Mouse (Mus musculus) liver, embryonic 14.5 days (tissue): Measurements from ENCODE around the gene Bin2.

Experiments
- CTCF ChIP-seq: IDR thresholded peaks from 2 replicates; pipeline ENCODE4 v1.5.1; 2016; ENCODE audit warnings: antibody characterized with exemption, low read depth, control low read depth
- EP300 ChIP-seq: IDR thresholded peaks from 2 replicates; pipeline ENCODE4 v1.6.1; 2016; ENCODE audit warnings: antibody characterized with exemption, low read depth

DNA sequence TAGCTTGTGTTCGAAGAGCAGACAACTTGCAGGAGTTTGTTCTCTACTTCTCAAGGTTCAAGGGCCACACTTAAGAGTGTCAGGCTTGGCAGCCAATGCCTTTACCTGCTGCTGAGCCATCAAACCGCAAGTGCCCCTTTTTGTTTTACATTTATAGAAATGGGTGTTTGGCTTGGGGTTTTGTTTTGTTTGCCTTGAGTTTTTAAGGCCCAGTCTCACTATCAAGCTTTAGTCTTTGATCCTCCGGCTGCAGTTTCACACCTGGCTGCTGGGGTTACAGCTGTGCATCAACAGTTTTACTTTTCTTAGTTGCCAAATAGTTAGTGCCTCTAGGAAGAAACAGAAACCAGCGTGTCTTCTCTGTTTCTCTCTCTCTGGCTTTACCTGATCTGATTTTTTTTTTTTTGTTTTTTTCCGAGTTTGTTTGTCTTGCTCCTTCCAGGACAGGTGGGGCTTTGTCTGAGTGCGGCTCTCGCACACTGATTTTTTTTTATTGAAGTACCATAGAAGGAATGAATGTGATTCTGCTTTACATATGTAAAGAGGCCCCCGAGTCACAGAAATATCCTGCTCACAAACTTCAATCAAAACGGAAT lies 71.0 kb downstream of the Bin2 start:
- TF ChIP-seq CTCF (no peak), EP300 (no peak)
